Mouse (Mus musculus): ENCODE measurements around the gene Kctd18. TPM values are rescaled to one million over a fixed set of nuclear protein-coding genes. Genes with fewer than 3 reads are reported as not detected.
"Not testable (repeated sequence)": the region's sequence is repeated elsewhere in the genome, so short reads cannot be mapped to it uniquely, and the experiment has no call there.

The Kctd18 gene
- polyA plus RNA-seq, 1 experiment from 2014 or later, result 3.7 TPM

- Histone ChIP-seq H3K4me2 (ENCODE audit: low read depth, low read length) (no peak overlapping the region; the same call in 1 of the 2 replicates), H3K4me3 (ENCODE audit: low read depth, low read length) (no peak overlapping the region), H3K9ac (replicated peaks) (no peak overlapping the region), H3K36me3 (replicated peaks; ENCODE audit: insufficient read depth, low read length) (no peaks in the 10 kb centered on the region), H3K27me3 (ENCODE audit: insufficient read depth, low read length) (no peaks in the 10 kb centered on the region), H3K9me3 (ENCODE audit: low read length) (no peaks in the 10 kb centered on the region), H3K4me1 (ENCODE audit: insufficient read depth) (peaks cover 11% of the 10 kb centered on the region), H3K27ac (ENCODE audit: low read depth) (no peak overlapping the region)
- ATAC-seq (peak; percentile 47), DNase-seq (peak; percentile 78)
- peak; percentile 90 for TF ChIP-seq CTCF (IDR thresholded peaks at IDR 0.05; ENCODE audit: low read depth)
- no peak for TF ChIP-seq EP300 (IDR thresholded peaks at IDR 0.05; ENCODE audit: low read depth)
- 55% methylated on average over 10 of the region's 10 CpGs for WGBS (ENCODE audit: insufficient replicate concordance)
Observed at GRCm38 (mm10) chr1:58031160-58031769, 12.5 kb upstream of the Kctd18 start.

DNA sequence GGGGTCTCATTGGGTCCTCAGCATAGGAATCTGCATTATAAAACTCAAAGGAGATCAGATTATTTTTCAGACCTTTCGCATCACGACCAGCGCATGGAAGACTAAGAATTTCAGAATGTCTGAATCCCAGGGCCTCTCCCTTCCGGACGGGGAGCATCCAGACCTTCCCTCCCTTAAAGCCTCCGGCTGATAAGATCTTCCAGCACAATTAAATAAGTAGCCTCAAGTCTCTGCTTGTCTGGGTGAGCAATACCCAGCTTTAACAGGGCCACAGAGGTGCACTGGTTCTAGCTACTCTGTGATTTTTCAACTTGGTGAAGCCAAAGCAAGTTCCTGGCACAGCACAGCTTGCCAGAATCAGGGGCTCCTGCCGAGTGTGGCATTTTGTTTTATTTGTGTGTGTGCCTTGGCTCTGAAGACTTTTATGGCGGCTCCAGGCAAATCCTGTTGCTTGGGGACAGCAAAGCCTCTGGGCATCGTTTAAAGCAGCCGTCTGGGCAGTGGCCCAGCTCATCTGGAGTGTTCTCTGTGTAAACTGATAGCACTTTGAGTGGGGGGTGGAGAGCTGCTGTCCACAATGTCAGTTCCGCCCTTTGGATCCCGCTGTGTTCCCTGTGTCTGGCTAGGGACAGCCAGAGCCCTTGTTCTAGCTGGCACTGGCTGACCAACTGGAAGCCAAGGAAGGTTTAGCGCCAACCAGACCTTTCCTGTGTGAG, 11.6 kb upstream of the Kctd18 start:
- peak overlapping the region; percentile 39 for H3K4me3 ChIP-seq (ENCODE audit: low read depth, low read length)
- WGBS (ENCODE audit: insufficient replicate concordance), result 36% methylated on average over 13 of the region's 13 CpGs
- peak; percentile 67 for ATAC-seq
- peak overlapping the region; percentile 57 for H3K27ac ChIP-seq (ENCODE audit: low read depth)
- TF ChIP-seq CTCF (IDR thresholded peaks at IDR 0.05; ENCODE audit: low read depth) (no peak), EP300 (IDR thresholded peaks at IDR 0.05; ENCODE audit: low read depth) (no peak)
- peaks cover 11% of the 10 kb centered on the region for H3K4me1 ChIP-seq (ENCODE audit: insufficient read depth)
- DNase-seq, result peak; percentile 47
- 0 out of 2 replicates have a peak, but pooled peaks cover 1% of the 10 kb centered on the region for H3K36me3 ChIP-seq (replicated peaks; ENCODE audit: insufficient read depth, low read length)
- peak overlapping the region; percentile 73 for H3K4me2 ChIP-seq (ENCODE audit: low read depth, low read length)
- no peaks in the 10 kb centered on the region for H3K9me3 ChIP-seq (ENCODE audit: low read length)
- H3K9ac ChIP-seq (replicated peaks), result peak overlapping the region; percentile 49; the same call in 1 of the 2 replicates
- H3K27me3 ChIP-seq (ENCODE audit: insufficient read depth, low read length), result no peaks in the 10 kb centered on the region

- peak within 1 kb of the TSS; percentile 57 for H3K27ac ChIP-seq (ENCODE audit: low read depth)
- peak within 1 kb of the TSS; percentile 49; the same call in 1 of the 2 replicates for H3K9ac ChIP-seq (replicated peaks)
- DNase-seq (peak; percentile 35), ATAC-seq (peak; percentile 74)
- 0 out of 2 replicates have a peak, but pooled peaks cover 2% of the 10 kb centered on the region for H3K36me3 ChIP-seq (replicated peaks; ENCODE audit: insufficient read depth, low read length)
- H3K4me2 ChIP-seq (ENCODE audit: low read depth, low read length), result peak within 1 kb of the TSS; percentile 73
- H3K27me3 ChIP-seq (ENCODE audit: insufficient read depth, low read length), result no peaks in the 10 kb centered on the region
- H3K4me3 ChIP-seq (ENCODE audit: low read depth, low read length), result peak within 1 kb of the TSS; percentile 39
- 9% methylated on average over 12 of the region's 12 CpGs for WGBS (ENCODE audit: insufficient replicate concordance)
- H3K4me1 ChIP-seq (ENCODE audit: insufficient read depth), result peaks cover 11% of the 10 kb centered on the region
- TF ChIP-seq EP300 (IDR thresholded peaks at IDR 0.05; ENCODE audit: low read depth) (peak; percentile 17; the same call in 1 of the 2 replicates), CTCF (IDR thresholded peaks at IDR 0.05; ENCODE audit: low read depth) (no peak)
- H3K9me3 ChIP-seq (ENCODE audit: low read length), result no peaks in the 10 kb centered on the region
Observed at GRCm38 (mm10) chr1:58029636-58030117, 10.9 kb upstream of the Kctd18 start, which contains the start of gene Aox1. Gene Aox1, plus strand, starts transcription at chr1:58029931.

DNA sequence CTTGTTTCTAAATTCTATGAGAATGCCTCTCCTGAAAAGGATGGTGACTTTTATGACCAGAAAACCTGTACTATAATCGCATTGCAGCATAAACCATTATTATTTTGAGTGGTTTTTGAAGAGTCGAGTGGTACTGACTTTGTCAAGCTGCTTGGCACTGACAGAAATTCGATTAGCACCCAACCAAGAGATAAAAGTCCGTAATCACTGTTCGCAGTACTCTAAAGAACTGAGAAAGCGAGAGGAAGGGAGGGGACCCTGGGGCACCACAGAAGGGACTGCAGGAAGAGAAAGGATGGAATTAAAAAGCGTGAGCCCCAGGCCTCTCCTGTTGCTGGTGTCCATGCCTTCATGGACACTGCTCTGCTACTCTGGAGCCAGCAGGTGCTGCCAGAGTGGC, 9.0 kb upstream of the Kctd18 start:
- H3K27ac ChIP-seq (ENCODE audit: low read depth), result no peak overlapping the region
- H3K4me1 ChIP-seq (ENCODE audit: insufficient read depth), result peaks cover 11% of the 10 kb centered on the region
- ATAC-seq (no peak), DNase-seq (no peak)
- WGBS (ENCODE audit: insufficient replicate concordance), result 56% methylated on average over 7 of the region's 7 CpGs
- no peak for TF ChIP-seq EP300 (IDR thresholded peaks at IDR 0.05; ENCODE audit: low read depth)
- TF ChIP-seq CTCF (IDR thresholded peaks at IDR 0.05; ENCODE audit: low read depth), result no peak
- H3K4me2 ChIP-seq (ENCODE audit: low read depth, low read length), result peak overlapping the region; percentile 9; the same call in 1 of the 2 replicates
- no peak overlapping the region for H3K4me3 ChIP-seq (ENCODE audit: low read depth, low read length)
- H3K9me3 ChIP-seq (ENCODE audit: low read length), result no peaks in the 10 kb centered on the region
- no peaks in the 10 kb centered on the region for H3K27me3 ChIP-seq (ENCODE audit: insufficient read depth, low read length)
- H3K36me3 ChIP-seq (replicated peaks; ENCODE audit: insufficient read depth, low read length), result 0 out of 2 replicates have a peak, but pooled peaks cover 2% of the 10 kb centered on the region
- H3K9ac ChIP-seq (replicated peaks), result no peak overlapping the region

GRCm38 (mm10) chr1:58006388-58006787, 12.4 kb downstream of the Kctd18 start:
- not testable (repeated sequence) for H3K4me2 ChIP-seq (ENCODE audit: low read depth, low read length); ATAC-seq; H3K4me3 ChIP-seq (ENCODE audit: low read depth, low read length); H3K27ac ChIP-seq (ENCODE audit: low read depth); DNase-seq; H3K36me3 ChIP-seq (replicated peaks; ENCODE audit: insufficient read depth, low read length); H3K4me1 ChIP-seq (ENCODE audit: insufficient read depth); H3K9ac ChIP-seq (replicated peaks); H3K27me3 ChIP-seq (ENCODE audit: insufficient read depth, low read length); H3K9me3 ChIP-seq (ENCODE audit: low read length)
- 88% methylated on average over 7 of the region's 7 CpGs for WGBS (ENCODE audit: insufficient replicate concordance)

GRCm38 (mm10) chr1:57998146-57998545, 20.6 kb downstream of the Kctd18 start:
- no peaks in the 10 kb centered on the region for H3K9me3 ChIP-seq (ENCODE audit: low read length)
- H3K4me2 ChIP-seq (ENCODE audit: low read depth, low read length), result peak overlapping the region; percentile 94; the same call in 1 of the 2 replicates
- ATAC-seq, result no peak

More at GRCm38 (mm10) chr1:57998146-57998545, 20.6 kb downstream of the Kctd18 start:
- TF ChIP-seq CTCF (IDR thresholded peaks at IDR 0.05; ENCODE audit: low read depth), result no peak
- no peak for TF ChIP-seq EP300 (IDR thresholded peaks at IDR 0.05; ENCODE audit: low read depth)
- Histone ChIP-seq H3K27me3 (ENCODE audit: insufficient read depth, low read length) (no peaks in the 10 kb centered on the region), H3K27ac (ENCODE audit: low read depth) (no peak overlapping the region), H3K9ac (replicated peaks) (no peak overlapping the region), H3K4me3 (ENCODE audit: low read depth, low read length) (no peak overlapping the region), H3K36me3 (replicated peaks; ENCODE audit: insufficient read depth, low read length) (peaks cover 7% of the 10 kb centered on the region), H3K4me1 (ENCODE audit: insufficient read depth) (peaks cover 11% of the 10 kb centered on the region)
- no peak for DNase-seq
- WGBS (ENCODE audit: insufficient replicate concordance), result 72% methylated on average over 3 of the region's 3 CpGs

Data from liver, postnatal 0 days (tissue).